Mouse (Mus musculus): ENCODE data around the gene Slc12a6. TPM values are rescaled to one million over a fixed set of nuclear protein-coding genes. Genes with fewer than 3 reads are reported as not detected.

The Slc12a6 gene
- total and polyA plus RNA-seq, 2 experiments from 2014 or later: 6.5 to 48.1 TPM

GRCm38 (mm10) chr2:112328069-112328777 is 62.6 kb downstream of the Slc12a6 start:
- Histone ChIP-seq H3K9ac (replicated peaks; ENCODE audit: low read depth, low read length) (no peak overlapping the region), H3K36me3 (replicated peaks; ENCODE audit: control insufficient read depth, insufficient read depth, low read length) (no peaks in the 10 kb centered on the region), H3K27ac (ENCODE audit: low read depth) (no peak overlapping the region), H3K4me1 (ENCODE audit: control insufficient read depth, insufficient read depth) (peaks cover 6% of the 10 kb centered on the region; the same call in 1 of the 2 replicates), H3K4me2 (ENCODE audit: low read depth, low read length) (no peak overlapping the region), H3K27me3 (ENCODE audit: control insufficient read depth, insufficient read depth, low read length) (no peaks in the 10 kb centered on the region), H3K9me3 (replicated peaks; ENCODE audit: control insufficient read depth, low read length) (no peaks in the 10 kb centered on the region), H3K4me3 (ENCODE audit: low read depth, low read length) (no peak overlapping the region)
- WGBS: 67% methylated on average over 11 of the region's 11 CpGs
- ATAC-seq (ENCODE audit: insufficient read depth, low read depth) (no peak), DNase-seq (ENCODE audit: low spot score) (no peak)
- TF ChIP-seq CTCF (IDR thresholded peaks at IDR 0.05; ENCODE audit: low read depth) (no peak), EP300 (IDR thresholded peaks at IDR 0.05; ENCODE audit: low read depth) (no peak)

- TF ChIP-seq CTCF (IDR thresholded peaks at IDR 0.05; ENCODE audit: low read depth): no peak
- TF ChIP-seq EP300 (IDR thresholded peaks at IDR 0.05; ENCODE audit: low read depth): no peak
- Histone ChIP-seq H3K9ac (replicated peaks; ENCODE audit: low read depth, low read length) (no peak overlapping the region), H3K27me3 (ENCODE audit: control insufficient read depth, insufficient read depth, low read length) (no peaks in the 10 kb centered on the region), H3K4me2 (ENCODE audit: low read depth, low read length) (no peak overlapping the region), H3K27ac (ENCODE audit: low read depth) (no peak overlapping the region), H3K4me1 (ENCODE audit: control insufficient read depth, insufficient read depth) (peaks cover 6% of the 10 kb centered on the region; the same call in 1 of the 2 replicates), H3K9me3 (replicated peaks; ENCODE audit: control insufficient read depth, low read length) (no peaks in the 10 kb centered on the region), H3K4me3 (ENCODE audit: low read depth, low read length) (no peak overlapping the region), H3K36me3 (replicated peaks; ENCODE audit: control insufficient read depth, insufficient read depth, low read length) (peaks cover 36% of the 10 kb centered on the region)
- WGBS: 48% methylated on average over 4 of the region's 4 CpGs
- no peak for ATAC-seq (ENCODE audit: insufficient read depth, low read depth)
- no peak for DNase-seq (ENCODE audit: low spot score)
These were observed 66.7 kb downstream of the Slc12a6 start for GRCm38 (mm10) chr2:112332051-112332898.

GRCm38 (mm10) chr2:112337211-112337610 is 71.6 kb downstream of the Slc12a6 start:
- Histone ChIP-seq H3K27me3 (ENCODE audit: control insufficient read depth, insufficient read depth, low read length) (no peaks in the 10 kb centered on the region), H3K4me3 (ENCODE audit: low read depth, low read length) (no peak overlapping the region), H3K4me2 (ENCODE audit: low read depth, low read length) (no peak overlapping the region), H3K9me3 (replicated peaks; ENCODE audit: control insufficient read depth, low read length) (no peaks in the 10 kb centered on the region), H3K9ac (replicated peaks; ENCODE audit: low read depth, low read length) (no peak overlapping the region), H3K36me3 (replicated peaks; ENCODE audit: control insufficient read depth, insufficient read depth, low read length) (peaks cover 80% of the 10 kb centered on the region), H3K27ac (ENCODE audit: low read depth) (no peak overlapping the region), H3K4me1 (ENCODE audit: control insufficient read depth, insufficient read depth) (peaks cover 2% of the 10 kb centered on the region; the same call in 1 of the 2 replicates)
- TF ChIP-seq CTCF (IDR thresholded peaks at IDR 0.05; ENCODE audit: low read depth) (no peak), EP300 (IDR thresholded peaks at IDR 0.05; ENCODE audit: low read depth) (no peak)
- 88% methylated on average over 6 of the region's 6 CpGs for WGBS
- DNase-seq (ENCODE audit: low spot score) (no peak), ATAC-seq (ENCODE audit: insufficient read depth, low read depth) (no peak)

GRCm38 (mm10) chr2:112339736-112340135 is 74.1 kb downstream of the Slc12a6 start:
- Histone ChIP-seq H3K27ac (ENCODE audit: low read depth) (no peak overlapping the region), H3K9ac (replicated peaks; ENCODE audit: low read depth, low read length) (no peak overlapping the region)

GRCm38 (mm10) chr2:112341117-112341516 is 75.5 kb downstream of the Slc12a6 start:
- H3K27ac ChIP-seq (ENCODE audit: low read depth): no peak overlapping the region
- no peaks in the 10 kb centered on the region for H3K27me3 ChIP-seq (ENCODE audit: control insufficient read depth, insufficient read depth, low read length)
- peaks cover 77% of the 10 kb centered on the region for H3K36me3 ChIP-seq (replicated peaks; ENCODE audit: control insufficient read depth, insufficient read depth, low read length)
- H3K4me3 ChIP-seq (ENCODE audit: low read depth, low read length): no peak overlapping the region
- WGBS: 70% methylated on average over 3 of the region's 3 CpGs
- H3K9me3 ChIP-seq (replicated peaks; ENCODE audit: control insufficient read depth, low read length): no peaks in the 10 kb centered on the region
- no peaks in the 10 kb centered on the region for H3K4me1 ChIP-seq (ENCODE audit: control insufficient read depth, insufficient read depth)
- no peak overlapping the region for H3K4me2 ChIP-seq (ENCODE audit: low read depth, low read length)
- no peak overlapping the region for H3K9ac ChIP-seq (replicated peaks; ENCODE audit: low read depth, low read length)
- DNase-seq (ENCODE audit: low spot score): no peak
- no peak for ATAC-seq (ENCODE audit: insufficient read depth, low read depth)
- TF ChIP-seq EP300 (IDR thresholded peaks at IDR 0.05; ENCODE audit: low read depth) (no peak), CTCF (IDR thresholded peaks at IDR 0.05; ENCODE audit: low read depth) (no peak)

More at GRCm38 (mm10) chr2:112339736-112340135, 74.1 kb downstream of the Slc12a6 start:
- H3K9me3 ChIP-seq (replicated peaks; ENCODE audit: control insufficient read depth, low read length): no peaks in the 10 kb centered on the region
- DNase-seq (ENCODE audit: low spot score) (no peak), ATAC-seq (ENCODE audit: insufficient read depth, low read depth) (no peak)
- TF ChIP-seq CTCF (IDR thresholded peaks at IDR 0.05; ENCODE audit: low read depth) (peak; percentile 50), EP300 (IDR thresholded peaks at IDR 0.05; ENCODE audit: low read depth) (no peak)
- peaks cover 84% of the 10 kb centered on the region for H3K36me3 ChIP-seq (replicated peaks; ENCODE audit: control insufficient read depth, insufficient read depth, low read length)
- H3K4me1 ChIP-seq (ENCODE audit: control insufficient read depth, insufficient read depth): no peaks in the 10 kb centered on the region
- no peak overlapping the region for H3K4me3 ChIP-seq (ENCODE audit: low read depth, low read length)
- no peak overlapping the region for H3K4me2 ChIP-seq (ENCODE audit: low read depth, low read length)
- 95% methylated on average over 2 of the region's 2 CpGs for WGBS
- H3K27me3 ChIP-seq (ENCODE audit: control insufficient read depth, insufficient read depth, low read length): no peaks in the 10 kb centered on the region
